Mouse (Mus musculus): Measurements from ENCODE around the gene Fktn.
"Not testable (repeated sequence)": the region's sequence is repeated elsewhere in the genome, so short reads cannot be mapped to it uniquely, and the experiment has no call there.

Fktn gene

DNA sequence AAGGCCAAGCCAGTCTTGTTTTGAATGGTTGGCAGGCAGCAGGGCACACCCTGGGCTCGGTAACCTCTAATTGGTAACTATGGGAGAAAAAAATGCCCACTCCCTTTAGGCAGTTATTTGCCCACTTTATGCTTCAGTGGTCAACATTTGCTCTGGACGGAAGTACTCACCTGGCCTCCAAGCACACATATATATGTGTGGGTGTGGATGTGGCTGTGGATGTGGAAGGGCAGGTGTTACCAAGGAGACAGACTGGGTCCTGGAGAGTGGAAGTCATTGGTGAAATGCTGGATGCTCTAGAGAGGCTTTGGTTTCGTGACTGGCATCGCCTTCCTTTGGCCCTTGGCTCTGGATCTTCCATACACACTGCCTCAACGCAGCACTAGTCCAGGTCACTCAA, 58.2 kb downstream of the Fktn start:
- no peak for DNase-seq (ENCODE audit: low spot score)

DNA sequence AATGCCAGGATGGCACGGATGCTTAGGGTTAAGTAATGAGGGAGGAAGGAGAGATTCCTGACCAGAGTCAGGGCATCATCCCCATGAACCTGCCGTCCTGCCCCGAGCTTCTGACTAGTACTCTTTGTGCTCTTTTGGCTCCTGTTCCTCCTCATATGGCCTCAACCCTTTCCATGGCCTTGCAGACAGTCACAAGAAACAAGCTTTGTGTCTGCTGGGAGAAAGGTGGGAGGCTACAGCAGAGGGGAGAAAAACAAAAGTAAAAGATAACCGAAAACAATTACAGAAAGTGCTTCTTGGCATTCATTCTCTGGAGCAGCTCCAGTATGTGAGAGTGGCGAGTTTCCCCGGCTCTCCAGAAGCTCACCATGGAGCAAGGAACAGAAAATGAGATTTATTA, 60.1 kb downstream of the Fktn start:
- DNase-seq (ENCODE audit: low spot score) = no peak

DNA sequence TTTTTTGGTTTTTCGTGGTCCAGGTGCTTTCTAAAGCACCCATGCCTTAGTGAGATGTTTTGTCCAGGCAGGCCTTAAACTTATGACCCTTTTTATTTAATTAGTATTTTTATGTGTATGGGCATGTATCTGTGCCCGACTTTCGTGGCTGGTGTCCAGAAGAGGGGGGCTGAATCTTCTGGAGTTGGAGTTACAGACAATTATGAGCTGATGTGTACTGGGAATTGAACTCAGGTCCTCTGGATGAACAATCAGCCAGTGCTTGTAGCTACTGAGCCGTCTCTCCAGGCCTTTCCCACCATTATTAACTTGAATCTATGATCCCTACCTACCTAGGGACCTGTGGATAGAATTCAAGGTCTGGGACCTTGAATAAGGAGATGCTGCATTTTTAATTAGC, 67.6 kb downstream of the Fktn start:
- no peak for DNase-seq (ENCODE audit: low spot score)

DNA sequence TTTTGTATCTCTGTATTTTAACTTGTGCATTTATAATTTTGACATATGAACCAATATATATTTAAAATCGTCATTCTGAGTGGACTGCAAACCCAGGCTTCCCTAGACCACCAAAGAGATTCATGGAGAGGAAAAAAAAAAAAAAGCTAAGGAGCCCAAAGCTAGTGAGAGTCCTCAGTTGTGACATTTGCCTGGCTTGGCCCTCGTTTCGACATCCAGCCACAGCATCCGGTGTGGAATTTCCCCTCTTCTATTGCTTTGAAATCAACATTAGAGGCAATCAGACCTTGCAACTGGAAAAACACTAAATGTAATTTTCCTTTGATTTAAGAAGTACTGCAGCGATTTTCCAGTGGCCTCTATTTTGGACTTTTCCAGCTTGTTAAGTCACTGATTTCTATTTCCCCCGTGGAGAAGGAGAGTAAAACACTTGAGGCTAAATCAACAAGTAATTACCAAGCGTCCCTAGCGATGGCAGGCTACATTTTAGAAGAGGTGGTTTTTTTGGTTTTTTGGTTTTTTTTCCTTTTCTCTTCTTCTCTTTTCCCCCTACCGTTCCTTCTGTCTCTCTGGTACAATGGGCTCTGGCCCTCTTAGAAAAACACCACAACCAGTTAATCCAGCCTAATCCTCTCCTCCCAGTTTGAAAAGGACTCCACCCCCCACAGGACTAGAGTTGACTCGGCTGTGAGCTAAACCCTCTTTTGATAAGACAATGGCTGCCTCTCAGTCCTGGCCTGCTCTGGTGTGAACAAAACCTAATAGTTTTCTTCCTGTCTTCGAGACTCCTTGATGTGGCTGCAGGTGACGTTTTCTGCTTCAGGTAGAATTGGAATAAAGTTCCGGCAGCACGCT, 68.6 kb downstream of the Fktn start:
- DNase-seq (ENCODE audit: low spot score) = peak; percentile 56

DNA sequence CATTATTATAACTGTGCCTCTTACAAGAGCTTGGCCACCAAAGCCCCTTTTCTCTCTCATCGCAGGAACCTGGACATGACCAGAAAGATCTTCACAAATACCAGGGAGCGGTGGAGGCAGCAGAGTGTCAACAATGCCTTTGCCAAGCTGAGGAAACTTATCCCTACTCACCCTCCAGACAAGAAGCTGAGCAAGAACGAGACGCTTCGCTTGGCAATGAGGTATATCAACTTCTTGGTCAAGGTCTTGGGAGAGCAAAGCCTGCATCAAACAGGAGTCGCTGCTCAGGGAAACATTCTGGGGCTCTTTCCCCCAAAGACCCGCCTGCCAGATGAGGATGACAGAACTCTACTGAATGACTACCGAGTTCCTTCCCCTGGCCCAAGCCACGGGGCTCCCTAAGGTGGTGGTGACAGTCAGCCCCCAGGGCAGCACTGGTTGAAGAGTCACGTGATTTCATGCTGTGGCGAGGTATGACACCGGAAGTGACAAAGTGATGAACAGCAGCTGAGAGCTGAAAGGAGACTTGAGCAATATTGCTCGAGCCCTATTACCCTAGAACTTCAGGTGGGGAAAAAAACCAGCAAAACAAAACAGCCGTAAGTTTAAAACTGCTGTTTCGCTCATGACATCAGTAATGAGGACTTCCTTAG, 72.1 kb downstream of the Fktn start:
- no peak for DNase-seq (ENCODE audit: low spot score)

DNA sequence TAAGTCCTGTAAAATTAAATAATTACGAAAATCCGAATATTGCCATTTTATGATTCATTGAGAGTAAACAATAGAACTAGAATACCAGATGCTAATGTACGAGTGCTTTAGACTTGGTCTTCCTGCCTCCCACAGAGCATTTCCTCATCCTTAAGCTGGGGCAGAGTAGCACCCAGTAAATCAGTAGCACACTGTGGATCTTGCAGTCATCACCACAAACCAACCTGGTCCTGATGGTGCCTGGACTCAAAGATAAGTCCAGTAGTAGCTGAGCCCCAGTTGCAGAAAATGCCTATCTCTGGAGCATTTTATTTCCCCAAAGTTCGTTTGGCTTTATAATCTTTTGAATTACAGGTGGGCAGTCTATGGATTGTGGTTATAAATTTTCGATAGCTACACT, 73.1 kb downstream of the Fktn start:
- no peak for DNase-seq (ENCODE audit: low spot score)

DNA sequence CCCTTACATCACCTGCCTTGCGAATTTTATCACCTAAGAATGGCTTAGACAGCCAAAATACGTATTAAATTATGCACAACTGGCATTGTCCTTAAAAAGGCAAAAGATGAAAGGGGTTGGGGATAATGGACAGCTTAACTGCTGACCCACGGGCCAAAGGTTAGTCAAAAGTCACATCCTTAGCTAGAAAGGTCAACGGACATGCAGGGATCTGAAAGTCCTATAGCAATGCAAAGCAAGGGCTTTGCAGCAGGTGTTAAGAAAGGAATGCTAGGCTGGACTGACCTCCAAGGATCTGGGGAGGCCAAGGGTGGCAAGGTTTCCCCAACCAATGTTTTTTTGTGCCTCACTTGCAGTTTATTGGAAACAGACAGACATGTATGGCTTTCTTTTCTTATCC, 75.5 kb downstream of the Fktn start:
- peak; percentile 70 for DNase-seq (ENCODE audit: low spot score)

DNA sequence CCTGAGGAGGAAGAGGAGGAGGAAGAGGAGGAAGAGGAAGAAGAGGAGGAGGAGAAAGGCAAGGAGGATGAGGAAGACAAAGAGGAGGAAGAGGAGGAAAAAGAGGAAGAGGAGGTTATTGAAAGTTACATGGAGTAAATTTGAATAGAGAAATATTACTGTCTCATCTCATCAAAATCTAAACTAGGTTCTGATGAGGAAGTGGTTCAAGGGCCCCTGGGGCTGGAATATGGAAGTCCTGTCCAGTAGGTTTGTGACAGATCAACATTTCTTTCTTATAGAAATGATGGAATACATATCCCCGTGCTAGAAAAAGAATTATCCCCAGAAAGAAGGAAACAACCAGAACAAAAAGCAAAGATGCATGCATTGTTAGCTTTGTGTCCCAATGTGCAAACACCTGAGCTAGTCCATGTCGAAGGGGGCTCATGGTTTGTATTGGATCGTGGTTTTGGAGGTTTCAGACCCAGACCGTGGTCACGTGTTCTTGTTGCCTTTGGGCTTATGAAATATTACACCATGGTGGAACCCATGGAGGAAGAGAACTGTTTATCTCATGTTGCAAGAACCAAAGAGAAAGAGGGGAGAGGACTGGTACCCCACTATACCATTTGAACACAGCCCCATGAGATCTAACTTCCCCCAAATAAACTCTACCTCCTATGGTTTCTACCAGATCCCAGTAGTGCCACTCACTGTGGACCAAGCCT, 80.6 kb downstream of the Fktn start:
- no peak for DNase-seq (ENCODE audit: low spot score)

DNA sequence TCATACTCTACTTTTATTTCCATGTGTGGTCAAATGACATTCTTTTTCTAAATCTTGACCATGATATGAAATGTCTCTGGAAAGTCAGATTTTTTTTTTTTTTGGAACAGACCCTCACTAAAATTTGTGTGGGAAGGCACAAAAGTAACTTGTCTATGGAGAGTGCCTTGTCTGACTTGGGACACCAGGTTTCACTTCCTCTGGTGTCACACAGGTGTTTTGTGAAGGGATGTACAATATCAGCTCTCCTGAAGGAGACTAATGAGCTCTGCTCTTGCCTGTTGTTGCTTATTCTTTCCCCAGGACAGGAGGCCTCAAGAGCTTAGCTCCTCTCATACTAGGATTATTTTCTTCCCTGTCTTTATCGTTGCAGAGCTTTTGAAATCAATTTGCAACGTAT, 81.3 kb downstream of the Fktn start:
- no peak for DNase-seq (ENCODE audit: low spot score)

DNA sequence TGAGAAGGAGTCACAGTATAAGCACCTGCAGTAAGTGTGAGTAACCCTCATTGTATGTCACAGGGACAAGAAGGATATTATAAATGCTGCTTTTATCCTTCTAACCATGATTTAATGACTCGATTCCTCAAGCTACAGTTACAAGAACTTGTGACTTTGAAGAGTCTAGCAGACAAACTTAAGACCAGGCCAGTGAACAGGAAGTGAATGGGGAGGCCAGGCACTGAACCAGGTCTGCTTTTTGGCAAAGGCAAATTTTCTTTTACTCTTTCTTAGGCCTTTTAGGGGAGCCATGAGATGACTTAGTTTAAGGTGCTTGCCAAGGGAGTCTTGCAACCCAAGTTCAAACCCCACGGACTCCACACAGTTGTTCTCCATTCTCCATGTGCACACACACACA, 81.9 kb downstream of the Fktn start:
- DNase-seq (ENCODE audit: low spot score) = no peak

DNA sequence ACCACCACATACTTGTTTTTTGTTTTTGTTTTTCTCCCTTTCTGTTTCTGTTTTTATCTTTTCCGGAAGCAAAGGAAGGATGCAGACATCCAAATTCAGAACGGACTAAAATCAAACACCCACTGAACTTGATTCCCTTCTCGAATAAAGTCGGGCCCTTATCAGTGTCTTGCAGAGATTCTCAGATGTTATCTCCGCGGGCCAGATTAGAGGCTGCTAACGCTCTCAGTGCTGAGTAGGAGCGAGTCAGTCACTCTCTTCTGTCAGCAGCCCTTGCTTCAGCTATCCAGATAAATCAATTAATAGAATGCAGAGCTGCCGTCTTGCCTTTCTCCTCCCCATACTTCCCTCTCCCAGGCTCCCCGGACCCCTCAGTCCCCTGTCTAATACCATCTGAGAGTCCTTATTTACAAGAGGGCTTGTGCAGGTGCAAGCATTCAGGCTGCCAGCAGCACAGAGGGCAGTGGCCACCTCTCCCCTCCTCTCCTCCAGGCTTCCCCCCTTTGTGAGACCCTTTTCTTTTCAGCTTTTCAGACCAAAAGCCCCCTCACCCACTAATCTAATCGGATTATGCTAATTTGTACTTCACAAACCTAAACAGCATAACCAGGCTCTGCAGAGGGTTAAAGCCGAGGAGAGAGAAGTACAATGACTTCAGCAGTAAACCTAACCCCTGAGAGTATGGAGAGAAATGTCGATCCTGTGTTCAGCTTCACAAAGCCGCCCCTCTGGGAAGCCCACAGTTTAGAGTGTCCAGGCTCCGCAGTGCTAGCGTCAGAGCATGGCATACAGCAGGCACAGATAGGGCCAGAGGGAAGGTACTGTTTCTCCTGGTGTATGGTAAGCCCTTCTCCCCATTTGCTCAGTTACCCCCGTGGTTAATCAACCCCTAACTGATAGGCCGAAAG, 83.3 kb downstream of the Fktn start:
- DNase-seq (ENCODE audit: low spot score) = peak; percentile 58

DNA sequence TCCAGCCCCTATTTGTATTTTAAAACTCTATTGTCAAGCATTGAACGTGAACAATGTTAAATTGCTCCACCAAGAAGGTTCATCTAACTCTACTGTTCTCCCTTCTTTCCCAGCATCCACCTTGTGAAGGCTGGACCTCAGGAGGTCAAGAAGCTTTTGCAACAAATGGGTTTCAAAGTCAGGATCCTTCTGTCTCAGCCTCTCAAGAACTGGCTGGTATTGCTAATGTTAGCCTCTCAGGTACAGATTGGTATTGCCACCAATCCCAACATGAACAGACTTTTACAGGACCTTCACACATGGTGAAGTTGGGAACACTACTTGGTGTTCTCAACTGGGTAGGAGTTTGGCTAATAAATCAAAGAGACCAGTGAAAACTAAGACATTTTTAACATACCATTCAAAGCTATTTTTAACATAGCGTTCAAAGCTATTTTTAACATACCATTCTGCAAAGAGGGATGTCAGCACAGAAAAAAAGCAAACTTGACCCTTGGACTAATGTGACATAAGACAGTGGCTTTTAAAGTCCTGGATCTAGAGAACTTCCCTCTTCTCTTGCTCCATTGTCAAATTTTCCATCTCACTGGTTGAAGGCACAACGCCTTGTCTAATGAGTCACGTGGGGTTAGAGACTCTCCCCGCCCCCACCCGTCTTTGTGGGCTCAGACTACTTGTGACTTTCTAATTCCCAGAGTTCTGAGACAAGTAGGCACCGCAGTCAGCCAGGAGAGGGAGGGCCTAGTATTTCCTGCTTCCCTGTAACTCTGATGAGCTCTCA, 85.3 kb downstream of the Fktn start:
- DNase-seq (ENCODE audit: low spot score) = peak; percentile 50

DNA sequence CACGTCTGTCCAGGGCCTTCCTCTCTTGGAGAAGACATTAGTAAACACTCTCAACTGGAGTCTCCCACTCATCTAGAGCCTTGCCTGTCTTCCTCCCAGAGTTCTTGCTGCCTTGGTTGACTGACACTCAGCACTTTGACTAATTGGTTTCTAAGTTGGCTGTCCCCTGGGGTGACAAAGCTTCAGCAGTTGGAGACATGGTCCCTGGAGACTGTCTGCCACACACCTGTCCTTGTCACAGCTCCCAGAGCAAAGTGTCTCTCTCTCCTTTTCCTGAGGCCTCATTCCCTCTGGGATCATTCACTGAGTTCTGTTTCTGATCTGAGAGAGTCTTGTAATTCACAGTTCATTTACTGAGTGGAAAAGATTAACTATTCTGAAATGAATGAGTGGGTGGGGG, 86.0 kb downstream of the Fktn start:
- DNase-seq (ENCODE audit: low spot score) = no peak

DNA sequence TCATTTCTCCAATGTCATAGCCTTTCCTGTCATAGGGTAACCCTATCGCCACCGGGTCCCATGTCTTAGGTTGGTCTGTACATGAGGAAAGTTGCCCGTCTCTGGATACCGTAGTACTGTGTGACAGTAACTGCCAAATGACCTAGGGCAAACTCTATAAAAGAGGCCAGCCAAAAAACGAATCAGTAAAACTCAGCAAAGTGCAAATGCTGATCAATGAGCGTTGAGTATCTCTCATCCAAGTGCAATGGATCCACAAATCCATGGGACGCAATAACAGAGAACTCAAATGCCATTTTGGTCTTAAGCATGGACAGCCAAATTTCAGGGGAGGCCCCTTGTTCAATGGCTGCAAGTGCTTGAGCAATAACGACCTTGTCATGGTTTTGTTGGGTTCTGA, 89.9 kb downstream of the Fktn start:
- DNase-seq (ENCODE audit: low spot score) = not testable (repeated sequence)

DNA sequence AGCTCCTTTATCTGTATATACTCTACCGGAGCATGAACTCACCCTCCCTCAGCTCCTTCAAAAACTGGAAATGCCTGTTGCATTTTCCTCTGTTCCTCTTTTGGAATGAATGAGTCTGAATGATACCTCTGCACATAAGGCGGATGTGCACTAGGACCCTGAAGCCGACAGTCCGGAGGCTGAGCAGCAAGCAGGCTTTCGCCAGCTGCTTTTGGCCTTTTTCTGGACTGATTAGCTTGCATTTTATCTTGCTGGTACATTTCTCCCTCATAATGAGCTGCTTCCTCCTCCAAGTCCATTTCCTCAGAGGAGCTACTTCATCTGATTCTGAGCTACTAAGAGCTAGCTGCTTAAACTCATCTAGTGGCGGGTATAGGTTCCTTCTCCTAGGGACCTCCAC, 92.6 kb downstream of the Fktn start:
- DNase-seq (ENCODE audit: low spot score) = not testable (repeated sequence)

DNA sequence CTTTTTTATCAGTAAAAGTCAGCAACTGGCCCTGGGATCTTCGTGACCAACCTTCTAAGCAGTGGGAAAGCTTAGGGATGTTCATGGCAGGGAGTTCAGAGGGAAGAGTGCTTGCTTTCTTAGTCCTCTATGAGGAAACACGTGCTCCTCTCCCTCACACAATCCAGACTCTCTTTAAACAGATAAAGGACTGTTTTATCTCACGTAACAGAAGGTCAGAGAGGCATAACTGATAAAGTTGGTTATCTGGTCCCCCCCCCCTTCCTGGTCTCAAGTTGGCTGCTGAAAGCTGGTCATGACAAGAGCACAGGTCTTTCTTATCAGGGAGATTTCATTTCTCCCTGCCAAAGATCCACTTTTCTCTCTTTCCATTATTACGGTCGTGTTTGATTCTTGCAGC, 104.5 kb downstream of the Fktn start:
- DNase-seq (ENCODE audit: low spot score) = no peak

DNA sequence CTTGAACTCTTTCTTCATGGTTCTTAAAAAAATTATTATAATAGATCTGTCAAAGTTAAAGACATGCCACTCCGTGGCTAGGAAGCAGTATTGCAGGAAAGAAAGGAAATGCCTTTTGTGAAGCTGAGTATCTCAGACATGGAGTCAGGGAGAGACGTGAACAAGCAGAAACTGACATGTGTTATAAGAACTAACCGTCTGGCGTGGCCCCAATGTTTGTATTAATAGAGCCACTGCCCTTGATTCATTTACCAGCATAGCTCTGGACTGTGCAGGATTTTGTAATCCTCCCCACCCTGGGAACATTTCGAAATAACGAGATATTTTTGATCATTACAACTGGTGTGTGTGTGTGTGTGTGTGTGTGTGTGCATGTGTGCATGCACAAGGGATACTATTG, 109.9 kb downstream of the Fktn start:
- no peak for DNase-seq (ENCODE audit: low spot score)

DNA sequence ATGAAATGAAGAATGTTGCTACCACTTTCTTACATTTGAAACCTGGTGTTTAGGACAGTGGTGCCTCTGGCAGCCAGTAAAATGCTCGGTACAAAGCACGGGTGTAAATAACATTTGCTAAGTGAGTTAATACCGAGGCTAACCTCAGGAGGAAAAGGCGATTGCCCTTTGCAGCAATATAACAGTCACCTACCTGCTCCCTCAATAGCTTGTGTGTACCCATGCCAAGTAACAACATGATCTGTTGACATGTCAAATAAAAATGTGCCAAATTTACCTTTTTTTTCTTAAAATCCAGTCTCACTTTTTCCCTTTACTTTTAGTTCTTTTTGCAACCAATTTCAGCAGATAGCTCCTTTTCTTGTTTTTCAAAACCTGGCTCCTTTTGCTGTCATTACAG, 111.0 kb downstream of the Fktn start:
- DNase-seq (ENCODE audit: low spot score) = no peak

DNA sequence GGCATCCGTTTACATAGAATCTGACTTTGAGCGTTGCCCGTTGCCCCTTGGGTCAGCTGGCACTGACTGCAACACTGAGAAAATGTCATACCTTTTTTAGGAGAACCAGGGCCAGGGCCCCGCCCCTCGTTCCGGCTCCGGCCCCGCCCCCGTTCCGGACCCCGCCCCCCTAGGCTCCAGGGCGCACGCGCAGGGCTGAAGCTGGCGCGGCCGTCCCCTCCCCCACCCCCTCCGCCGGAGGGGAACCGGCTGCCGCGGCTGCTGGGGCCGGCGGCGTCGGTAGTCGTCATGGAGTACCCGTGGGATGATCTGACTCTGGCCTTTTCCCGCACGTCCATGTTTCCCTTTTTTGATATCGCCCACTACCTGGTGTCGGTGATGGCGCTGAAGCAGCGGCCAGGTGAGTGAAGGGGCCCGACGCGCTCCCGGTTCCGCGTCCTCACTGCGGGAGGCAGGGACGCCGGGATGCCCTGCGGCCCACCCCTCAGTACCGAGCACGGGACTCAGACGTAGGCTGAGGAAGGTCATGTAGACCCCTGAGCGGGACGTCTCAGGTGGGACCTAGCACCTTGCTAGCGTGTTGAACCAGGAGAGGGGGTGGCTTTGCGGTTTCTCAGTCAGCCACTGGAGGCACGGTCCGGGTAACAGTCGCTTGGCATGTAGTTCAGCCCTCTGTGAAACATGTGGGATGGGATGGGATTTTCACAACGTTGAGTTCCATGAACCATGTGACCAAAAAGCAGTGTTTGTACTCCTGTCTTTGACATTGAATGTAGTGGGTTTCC, 112.2 kb downstream of the Fktn start, which contains the start of gene Tmem38b:
TSS of gene Tmem38b (plus strand) at position 225 of the 785 bp plus-strand sequence.
- DNase-seq (ENCODE audit: low spot score) = peak; percentile 83

DNA sequence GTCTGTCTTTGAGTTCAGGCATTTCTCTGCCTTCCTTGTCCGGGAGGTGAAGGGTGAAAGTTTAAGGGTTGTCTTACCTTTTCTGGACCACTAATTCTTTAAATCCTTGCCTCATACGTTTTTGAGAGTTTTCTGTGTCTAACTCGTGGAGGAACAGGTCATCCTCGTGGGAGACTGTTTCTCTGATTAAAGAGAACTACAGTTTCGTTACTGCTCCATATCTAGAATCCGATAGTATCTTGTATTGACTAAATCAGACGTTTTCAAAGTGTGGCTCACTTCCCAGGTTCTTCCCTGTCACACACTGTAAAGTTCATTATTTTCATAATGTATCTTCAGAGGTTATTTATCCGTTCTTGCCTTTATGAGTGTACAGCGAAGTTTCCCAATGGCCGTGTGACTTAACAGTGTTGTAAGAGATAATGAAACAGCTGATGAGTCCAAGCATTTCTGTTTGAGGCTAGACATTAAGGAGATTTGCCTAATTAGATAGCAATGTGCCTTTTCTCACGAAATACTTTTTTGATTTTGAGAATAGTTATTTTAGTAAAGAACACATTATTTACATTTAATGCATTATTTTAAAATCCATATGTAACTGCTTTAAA, 112.9 kb downstream of the Fktn start:
- DNase-seq (ENCODE audit: low spot score) = no peak

Measured in embryo, embryonic 10.5 days (tissue).